Mouse (Mus musculus) embryonic stem cell, embryonic (primary cell): ENCODE data around the gene Slc38a1.

Experiments used
- CTCF ChIA-PET, 4 experiments: fragments of 300-600 bp in 2 of 4; fragments of 350-600 bp in 2 of 4; sonication (Branson Sonifier 250); formaldehyde crosslinking; loops; one replicate each; lab custom pipeline; 2022; ENCODE audit warnings: inconsistent platforms in 2 of 4; lab: Charles Lee
- POLR2A ChIA-PET, 4 experiments: fragments of 300-600 bp in 2 of 4; fragments of 350-600 bp in 2 of 4; sonication (Branson Sonifier 250); formaldehyde crosslinking; loops; one replicate each; lab custom pipeline; 2022; ENCODE audit warnings: antibody characterized with exemption in 4 of 4, inconsistent platforms in 1 of 4; lab: Charles Lee

Gene Slc38a1

GRCm38 (mm10) chr15:96524239-96524738 is 118.4 kb downstream of the Slc38a1 start:
- ChIA-PET CTCF (interaction anchor here (0.6 to 2.9 kb wide), 6 partner anchors 12 to 412 kb away, joined by 3 to 8 read pairs (median 4); no protein-coding TSS in a partner anchor), POLR2A (interaction anchor here in 3 of 4 experiments (0.6 to 1.7 kb wide), 8 partner anchors 9 to 185 kb away, joined by 3 to 6 read pairs (median 3); no protein-coding TSS in a partner anchor)
